Mouse (Mus musculus): Measurements from ENCODE around the gene Rgs6. TPM values are rescaled to one million over a fixed set of nuclear protein-coding genes. Genes with fewer than 3 reads are reported as not detected.

The Rgs6 gene
- total RNA-seq, 2 experiments from 2014 or later = 11.6 to 13.4 TPM

DNA sequence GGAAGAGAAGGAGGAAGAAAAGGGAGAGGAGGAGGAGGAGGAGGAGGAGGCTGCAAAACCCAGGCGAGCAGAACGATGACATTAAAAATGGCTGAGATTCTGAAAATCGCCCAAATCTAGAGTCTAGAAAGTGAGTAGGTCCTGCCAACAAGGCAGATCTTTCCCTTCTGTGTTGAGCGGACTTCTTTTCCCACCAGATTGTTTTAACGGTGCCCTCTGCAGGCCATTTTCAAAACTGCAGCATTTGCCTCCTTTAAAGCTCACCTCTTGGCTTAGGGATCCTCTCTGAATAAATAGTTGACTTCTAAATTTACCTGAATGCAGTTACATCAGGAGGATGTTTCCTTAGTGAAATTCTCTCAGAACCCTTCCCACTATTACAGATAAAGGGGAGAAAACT is 358.4 kb downstream of the Rgs6 start:
- DNase-seq (ENCODE audit: extremely low spot score in 1 of 2, low spot score in 1 of 2) = peak; percentile 76 to 97

DNA sequence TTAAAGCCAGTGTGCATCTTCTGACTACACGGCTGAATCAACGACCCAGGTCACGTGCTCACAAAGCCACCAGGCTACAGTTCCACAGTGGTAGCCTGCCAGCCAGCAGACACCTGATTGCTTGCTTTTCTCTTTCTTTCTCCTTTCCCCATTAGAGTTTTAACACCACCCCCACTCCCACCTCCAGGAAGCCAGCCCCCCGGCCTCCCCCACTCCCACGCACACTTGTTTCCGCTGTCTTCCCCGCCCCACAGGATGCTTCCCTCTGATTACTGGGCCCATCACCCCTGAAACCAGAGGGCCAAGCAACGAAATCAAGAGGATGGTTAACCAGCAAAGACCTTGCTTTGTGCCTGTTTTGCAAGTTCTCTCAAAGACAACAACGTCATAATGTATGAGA is 373.0 kb downstream of the Rgs6 start:
- DNase-seq (ENCODE audit: extremely low spot score in 1 of 2, low spot score in 1 of 2) = no peak

DNA sequence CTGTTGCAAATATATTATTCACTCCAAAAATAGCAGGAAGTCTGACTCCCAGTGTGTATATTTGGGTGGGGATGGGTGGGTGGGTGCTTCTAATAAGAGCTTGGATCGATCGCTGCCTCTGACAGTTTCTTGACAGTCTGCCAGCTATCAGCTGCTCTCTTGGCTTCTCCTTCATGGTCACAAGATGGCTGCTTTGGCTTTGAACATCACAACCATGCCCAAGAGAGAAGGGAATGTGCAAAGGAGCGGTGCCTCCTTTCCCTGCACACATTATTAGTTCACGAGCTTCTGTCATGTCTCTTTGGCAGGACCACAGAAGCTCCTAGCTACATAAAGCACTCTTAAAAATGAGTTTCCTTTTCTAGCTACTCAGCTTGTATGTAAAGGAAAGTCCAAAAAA is 373.8 kb downstream of the Rgs6 start:
- no peak for DNase-seq (ENCODE audit: extremely low spot score in 1 of 2, low spot score in 1 of 2)

DNA sequence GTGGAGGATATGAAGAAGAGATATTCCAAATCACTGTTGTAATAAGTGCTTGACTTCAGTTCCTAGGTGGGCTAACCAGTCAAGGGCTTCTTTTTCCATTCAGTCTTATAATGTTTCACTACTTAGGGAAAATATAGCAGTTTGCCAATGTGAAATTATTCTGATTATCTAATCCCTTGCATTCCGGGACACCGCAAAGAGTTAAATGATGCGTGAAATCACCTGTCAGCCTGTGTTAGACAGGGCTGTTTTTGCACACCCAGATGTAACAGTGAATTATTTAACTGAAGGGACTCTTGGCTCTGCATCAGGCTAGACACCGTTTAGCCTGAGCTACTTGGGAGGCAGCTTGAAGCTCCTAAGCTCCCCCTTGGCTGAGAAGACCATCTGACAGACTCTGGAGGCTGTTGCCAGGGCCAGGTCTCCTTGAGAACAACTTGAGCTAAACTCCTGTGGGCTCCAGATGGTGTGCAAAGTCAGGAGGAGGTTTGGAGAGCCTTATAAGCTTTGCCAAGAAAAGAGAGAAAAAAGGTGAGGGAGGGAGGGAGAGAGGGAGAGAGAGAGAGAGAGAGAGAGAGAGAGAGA is 382.5 kb downstream of the Rgs6 start:
- no peak for DNase-seq (ENCODE audit: extremely low spot score in 1 of 2, low spot score in 1 of 2)

DNA sequence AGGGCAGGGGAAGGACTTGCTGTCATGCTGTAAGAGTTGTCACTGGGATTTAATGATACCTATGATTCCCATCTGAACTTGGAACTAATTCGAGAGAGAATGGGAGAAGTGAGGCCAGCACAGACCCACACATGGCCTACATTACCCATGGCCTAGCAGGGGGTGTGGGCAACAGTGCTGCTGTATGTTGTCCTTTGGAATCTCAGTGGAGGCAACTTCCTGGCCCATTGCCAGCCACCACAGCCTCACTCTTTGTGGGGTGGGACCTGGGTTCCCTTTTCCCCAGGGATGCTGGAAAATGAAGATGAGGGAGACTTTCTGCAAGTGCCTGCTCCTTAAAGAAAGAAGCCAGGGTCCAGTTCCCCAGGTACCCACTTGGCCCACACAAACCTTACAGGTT is 383.1 kb downstream of the Rgs6 start:
- DNase-seq (ENCODE audit: extremely low spot score in 1 of 2, low spot score in 1 of 2) = no peak

DNA sequence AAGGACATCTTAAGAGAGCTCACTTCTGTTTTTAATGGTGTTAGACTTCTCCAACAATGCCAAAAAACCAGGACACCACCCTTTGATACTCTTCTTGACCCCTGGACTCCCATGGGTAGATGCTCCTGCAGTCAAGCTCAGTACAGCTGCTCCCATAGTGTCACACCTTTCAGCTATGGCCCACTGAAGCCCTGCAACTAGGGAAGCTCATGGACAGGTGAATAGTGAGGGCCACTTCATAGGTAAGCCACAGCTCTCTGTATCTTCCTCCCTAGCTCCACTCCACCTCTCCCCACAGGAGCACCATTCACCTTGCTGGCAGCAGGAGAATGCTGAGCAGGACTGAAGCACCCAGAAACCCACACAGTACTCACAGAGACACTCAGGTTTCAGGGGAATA is 384.6 kb downstream of the Rgs6 start:
- no peak for DNase-seq (ENCODE audit: extremely low spot score in 1 of 2, low spot score in 1 of 2)

DNA sequence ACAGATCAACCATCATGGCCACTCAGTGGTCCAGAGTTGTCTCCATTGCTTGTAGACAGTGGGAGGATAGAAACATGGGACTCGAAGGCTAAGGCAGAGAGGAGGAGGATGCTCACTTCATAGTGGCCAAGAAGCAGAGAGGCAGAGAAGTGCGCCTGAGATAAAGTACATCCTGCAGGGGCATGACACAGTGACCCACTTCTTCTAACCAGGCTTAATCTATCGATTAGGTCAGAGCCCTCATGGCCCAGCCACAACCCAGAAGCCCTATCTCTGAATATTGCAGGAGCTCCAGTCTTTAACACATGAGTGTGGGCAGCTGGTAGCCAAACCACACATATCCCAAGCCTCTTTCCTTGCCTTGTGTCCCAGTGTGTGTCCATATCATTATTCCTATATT is 385.7 kb downstream of the Rgs6 start:
- DNase-seq (ENCODE audit: extremely low spot score in 1 of 2, low spot score in 1 of 2) = no peak

DNA sequence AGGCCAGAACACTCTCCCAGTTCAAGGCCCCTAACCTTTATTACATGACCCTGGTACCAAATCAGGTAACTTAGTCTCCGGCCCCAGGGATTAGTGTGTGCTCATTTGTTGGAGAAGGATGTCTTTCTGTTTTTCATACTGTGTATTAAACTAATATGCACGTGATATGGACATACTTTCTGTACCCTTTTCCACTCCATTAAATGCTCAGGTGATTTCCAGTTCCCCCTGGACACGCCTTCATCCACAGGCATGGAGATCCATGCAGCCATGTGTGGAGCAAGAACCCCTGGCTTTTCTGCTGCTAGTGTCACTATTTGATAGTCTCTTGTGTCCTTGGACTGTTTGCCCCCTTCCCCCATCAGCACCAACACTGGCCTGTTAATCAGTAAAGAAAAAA is 390.2 kb downstream of the Rgs6 start:
- no peak for DNase-seq (ENCODE audit: extremely low spot score in 1 of 2, low spot score in 1 of 2)

DNA sequence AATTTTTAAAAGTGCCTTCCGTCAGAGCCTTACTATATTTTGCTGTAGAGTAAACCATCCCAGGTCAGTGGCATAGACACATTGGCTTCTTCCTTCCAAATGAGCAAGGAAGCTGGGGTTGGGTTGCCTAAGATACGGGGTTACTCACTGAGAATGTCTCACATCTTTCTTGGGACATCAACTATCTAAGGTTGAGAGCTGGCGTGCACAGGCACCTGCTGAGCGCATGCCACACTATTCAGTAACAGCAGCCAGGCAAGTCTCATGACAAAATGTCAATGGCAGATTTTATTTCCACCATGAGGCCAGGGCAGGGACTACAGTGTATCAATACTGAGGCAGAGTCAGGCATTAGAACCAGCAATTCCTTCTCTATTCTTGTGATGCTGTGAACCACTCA is 394.6 kb downstream of the Rgs6 start:
- DNase-seq (ENCODE audit: extremely low spot score in 1 of 2, low spot score in 1 of 2) = no peak

DNA sequence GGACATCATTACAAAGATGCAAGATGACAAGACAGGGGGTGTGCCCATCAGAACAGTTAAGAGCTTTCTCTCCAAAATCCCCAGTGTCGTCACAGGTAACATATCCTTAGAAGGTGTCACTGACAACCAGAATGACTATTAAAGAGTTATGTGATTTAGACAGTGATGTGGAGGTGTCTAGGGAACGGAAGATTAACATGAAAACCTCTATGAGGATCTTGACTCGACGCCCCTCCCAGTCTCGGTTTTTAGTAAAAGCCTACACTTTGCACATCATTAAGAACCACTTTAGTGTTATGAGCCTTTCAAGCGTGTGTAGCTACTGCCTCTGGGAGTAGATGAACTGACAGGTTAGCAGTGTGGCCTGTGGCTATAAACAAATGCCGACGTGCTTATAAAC is 397.2 kb downstream of the Rgs6 start:
- DNase-seq (ENCODE audit: extremely low spot score in 1 of 2, low spot score in 1 of 2) = no peak

DNA sequence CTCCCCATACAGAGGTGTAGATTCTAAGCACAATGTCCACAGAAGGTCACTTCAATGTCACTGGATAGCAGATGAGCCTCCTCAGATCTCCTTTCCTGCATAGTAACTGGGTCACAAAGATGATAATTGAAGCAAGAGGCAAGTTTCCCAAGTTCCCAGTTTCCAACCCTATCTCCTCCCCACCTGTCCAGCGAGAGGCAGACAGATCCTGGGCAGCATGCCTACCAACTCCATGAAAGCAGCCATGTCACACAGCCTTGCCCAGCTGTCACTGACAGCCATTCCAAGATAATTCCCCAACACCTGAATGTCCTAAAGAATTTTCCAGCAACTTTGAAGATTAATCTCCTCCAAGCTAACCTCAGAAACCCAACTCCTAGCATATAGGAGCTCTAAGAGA is 399.6 kb downstream of the Rgs6 start:
- no peak for DNase-seq (ENCODE audit: extremely low spot score in 1 of 2, low spot score in 1 of 2)

DNA sequence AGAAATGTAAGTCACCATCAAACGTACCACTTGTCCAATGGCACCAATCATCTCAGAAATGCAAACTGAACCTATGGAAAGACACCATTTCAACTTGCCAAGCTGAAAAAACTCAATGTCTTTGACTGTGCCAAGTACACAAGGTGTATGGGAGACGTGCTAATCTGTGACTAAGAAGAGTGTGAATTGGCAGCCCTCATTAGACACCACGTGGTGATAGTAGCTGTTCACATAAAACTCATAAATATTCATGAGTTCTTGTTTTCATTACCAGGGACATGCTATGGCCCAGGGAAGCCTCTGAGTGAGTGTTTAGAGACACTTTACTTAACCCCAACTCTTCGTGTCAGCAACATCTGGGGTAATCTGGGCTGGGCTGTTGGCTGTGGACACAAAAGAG is 405.8 kb downstream of the Rgs6 start:
- DNase-seq (ENCODE audit: extremely low spot score in 1 of 2, low spot score in 1 of 2) = no peak

DNA sequence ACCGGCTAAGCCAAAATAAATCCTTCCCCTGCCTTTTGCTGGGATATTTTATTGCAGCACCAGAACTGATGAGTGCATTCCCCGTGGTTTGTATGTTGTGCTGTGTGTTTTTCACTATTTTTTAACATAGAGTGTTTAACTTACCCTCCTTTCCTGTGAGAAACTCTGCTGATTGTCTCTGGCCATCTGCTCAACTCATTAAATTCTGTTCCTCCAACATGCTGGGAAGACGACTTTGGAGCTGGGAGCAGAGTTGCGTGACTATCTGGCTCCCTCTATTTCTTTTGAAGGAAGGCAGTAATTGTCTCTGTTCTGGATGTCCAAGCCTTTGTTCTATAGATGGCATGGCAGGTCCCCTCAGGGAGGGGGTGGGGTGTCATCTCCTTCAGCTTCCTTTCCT is 408.7 kb downstream of the Rgs6 start:
- no peak for DNase-seq (ENCODE audit: extremely low spot score in 1 of 2, low spot score in 1 of 2)

DNA sequence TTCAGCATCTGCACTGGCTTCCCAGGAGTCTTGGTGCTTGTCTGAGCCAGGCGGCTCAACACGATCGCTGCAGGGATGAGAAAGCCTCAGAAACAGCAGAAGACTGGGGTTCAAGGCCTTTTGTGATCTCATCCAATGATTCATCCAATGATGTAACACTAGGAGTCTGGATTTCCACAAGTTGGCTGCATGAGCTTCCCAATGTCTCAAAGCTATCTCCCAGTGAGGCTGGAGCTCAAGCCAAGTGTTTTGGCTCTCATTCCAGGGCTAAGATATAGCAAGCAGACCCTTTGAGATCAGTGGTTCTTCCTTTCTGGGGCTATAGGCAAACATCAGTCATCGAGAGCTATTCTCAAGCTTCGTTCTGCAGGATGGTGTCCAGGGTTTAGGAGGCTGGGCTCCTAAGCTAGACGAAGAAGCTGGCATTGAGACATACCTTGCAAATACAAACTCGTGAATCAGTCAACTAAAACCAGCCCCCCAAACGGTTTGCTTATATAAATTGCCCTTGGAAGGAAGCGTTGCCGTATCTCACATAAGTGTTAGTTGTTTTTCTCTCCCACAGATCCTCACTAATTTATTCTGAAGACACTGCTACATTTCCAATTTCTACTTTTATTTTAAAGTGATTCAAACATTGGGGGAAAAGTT is 410.7 kb downstream of the Rgs6 start:
- no peak for DNase-seq (ENCODE audit: extremely low spot score in 1 of 2, low spot score in 1 of 2)

DNA sequence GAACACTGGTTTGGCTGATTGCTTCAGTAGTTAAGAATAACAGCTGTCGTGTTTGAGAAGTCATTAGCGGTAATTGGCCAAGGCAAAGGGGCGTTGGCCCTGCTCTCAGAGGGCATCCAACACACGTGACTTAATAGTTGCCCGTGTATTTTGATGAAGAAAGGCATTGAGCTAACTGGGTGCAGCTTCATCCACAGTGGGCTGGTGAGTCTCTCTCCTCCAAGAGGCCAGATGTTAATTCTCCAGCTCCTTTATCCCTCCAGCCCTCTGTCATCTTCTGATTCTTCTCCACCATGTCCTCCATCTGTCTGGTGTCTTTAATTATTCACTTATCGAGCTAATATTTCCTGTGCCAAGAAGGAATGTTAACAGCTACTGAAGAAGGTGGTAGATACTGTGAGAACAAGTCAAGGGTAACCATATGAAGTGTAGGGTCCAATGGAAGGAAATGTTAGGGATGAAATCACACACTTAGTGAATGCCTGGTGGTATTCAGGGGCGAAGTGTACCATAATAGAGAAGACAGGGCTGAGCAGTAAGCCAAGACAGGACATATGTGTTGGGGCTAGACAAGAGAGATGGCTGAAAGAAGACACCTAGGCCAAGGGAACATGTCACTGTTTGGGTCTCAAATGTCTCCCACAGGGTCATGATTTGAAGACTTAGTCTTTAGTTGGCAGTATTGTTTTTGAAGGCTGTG is 411.4 kb downstream of the Rgs6 start:
- DNase-seq (ENCODE audit: extremely low spot score in 1 of 2, low spot score in 1 of 2) = no peak

DNA sequence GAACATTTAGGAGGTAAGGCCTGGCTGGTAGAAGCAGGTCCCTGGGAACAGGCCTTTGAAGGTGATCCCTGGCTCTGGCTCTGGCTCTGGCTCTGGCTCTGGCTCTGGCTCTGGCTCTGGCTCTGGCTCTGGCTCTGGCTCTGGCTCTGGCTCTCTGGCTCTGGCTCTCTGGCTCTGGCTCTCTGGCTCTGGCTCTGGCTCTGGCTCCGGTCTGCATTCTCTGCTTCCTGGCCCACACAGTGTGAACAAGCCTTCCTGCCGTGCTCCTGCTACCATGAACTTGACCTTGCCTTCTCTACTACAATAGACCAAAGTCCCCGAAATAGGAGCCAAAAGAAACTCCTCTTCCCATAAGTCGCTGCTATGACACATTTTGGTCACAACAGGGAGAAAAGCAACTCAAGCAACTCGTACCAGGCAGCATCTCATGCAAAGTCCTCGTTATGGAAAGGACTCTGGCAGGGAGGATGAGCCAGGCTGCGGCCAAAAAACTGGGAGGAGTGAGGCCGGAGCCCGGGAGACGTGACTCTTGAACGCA is 412.0 kb downstream of the Rgs6 start:
- DNase-seq (ENCODE audit: extremely low spot score in 1 of 2, low spot score in 1 of 2) = no peak

DNA sequence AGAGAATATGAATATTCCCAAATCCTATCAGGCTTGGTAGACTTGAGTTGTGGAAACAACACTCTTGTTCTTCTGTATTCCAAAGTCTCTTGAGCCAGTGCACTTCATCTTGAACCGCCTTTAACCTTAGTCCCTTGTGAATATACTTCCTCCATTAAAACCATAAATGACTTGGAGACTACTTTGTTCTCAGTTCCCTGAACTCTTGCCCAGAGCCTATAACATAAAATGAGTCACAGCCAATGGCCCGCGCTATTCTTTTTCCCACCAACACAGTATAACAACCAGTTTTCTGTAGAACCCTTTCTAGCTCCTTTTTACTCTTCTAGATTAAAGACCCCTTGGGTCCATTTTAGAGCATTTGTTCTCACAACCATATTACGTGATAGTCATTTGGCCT is 412.9 kb downstream of the Rgs6 start:
- DNase-seq (ENCODE audit: extremely low spot score in 1 of 2, low spot score in 1 of 2) = no peak

DNA sequence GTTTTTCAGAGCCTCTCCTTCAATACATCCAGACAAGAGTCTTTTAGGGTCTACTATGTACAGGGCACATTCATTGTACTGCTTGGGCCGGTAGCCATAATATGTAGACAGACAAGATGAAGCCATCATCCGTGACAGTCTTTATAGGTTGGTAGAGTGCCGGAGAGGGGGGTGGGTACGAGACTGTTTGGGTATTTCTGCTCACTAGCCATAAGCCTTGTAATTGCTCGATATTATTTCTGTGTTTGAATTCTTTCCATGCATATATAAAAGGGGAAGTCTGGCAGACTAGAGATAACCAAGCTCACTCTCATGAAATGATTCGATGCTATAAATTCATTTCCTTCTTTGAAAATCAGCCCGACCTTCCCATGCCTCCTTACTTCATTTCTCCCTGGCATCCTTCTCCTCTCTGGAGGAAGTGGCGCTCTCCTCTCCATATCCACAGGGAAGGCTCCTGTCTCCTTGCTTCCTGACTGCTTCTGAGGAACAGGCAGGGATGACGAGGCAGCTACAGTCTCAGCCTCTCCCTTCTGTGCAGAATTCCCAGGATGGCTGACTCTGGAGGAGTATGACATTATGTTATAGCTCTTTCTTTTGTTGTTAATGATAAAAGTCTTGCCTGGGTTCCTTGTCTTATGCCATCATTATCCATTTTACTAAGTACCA is 416.1 kb downstream of the Rgs6 start:
- no peak for DNase-seq (ENCODE audit: extremely low spot score in 1 of 2, low spot score in 1 of 2)

DNA sequence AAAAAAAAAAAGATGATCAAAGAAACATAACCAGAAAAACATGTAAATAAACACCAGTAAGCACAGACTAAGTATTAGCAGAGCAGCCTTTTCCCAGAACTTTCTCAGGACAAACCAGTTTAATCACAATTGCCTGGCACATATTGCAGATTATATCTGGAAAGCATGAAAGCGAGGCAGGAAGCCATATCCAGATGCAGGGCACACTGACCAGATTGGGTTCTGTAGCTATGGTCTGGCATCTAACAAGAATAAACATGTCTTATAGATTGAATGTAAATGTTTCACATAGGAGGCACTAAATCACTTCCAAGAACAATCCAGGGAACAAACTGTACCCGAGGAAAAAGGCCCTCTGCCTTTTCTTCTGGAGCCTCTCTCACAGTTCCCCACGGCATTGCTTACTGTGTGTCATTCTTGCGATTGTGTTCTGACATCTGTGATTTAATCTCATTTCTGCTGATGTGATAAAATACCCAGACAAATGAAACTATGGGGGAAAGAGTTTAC is 423.0 kb downstream of the Rgs6 start:
- no peak for DNase-seq (ENCODE audit: extremely low spot score in 1 of 2, low spot score in 1 of 2)

DNA sequence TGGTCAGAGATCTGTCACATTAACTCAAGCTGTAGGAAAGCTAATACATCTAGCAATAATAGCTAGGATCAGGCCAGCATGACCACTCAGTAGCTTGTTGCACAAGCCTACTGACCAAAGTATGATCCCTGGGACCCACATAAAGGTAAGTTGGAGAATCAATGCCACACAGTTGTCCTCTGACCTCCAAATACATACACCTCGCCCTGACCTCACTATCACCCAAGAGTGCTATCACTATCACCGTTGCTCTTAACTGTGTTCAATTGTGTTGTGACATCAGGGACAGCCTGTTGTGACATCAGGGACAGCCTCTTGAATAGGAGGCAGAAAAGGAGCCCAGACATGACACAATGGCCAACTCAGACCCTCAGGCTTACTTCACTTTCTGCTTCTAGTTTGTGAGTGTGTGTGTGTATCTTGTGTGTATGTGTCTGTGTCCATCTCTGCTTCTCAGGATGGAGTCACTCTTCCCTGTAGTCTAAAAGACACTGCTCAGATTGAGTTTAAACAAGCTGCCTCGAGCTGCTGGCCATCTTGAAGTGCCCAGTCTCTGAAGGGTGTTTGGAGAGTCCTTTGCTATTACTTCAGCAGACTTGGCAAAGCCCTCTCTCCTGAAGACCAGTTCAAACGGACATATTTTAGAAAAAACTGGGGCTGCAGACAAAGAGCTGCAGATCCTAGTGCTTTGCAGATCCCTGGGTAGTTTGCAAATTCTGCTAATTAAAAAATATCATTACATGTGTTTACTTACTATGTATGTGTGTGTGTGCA is 426.0 kb downstream of the Rgs6 start:
- DNase-seq (ENCODE audit: extremely low spot score in 1 of 2, low spot score in 1 of 2) = no peak
